Mouse (Mus musculus) ZHBTc4 (cell line): ENCODE data around the gene Gatad1.
"Not testable (repeated sequence)": the region's sequence is repeated elsewhere in the genome, so short reads cannot be mapped to it uniquely, and the experiment has no call there.

Experiments
- DNase-seq: peaks from one replicate; pipeline ENCODE4 v3.0.0-alpha.2; 2011; ENCODE audit warnings: low read depth, low spot score

The Gatad1 gene

GRCm38 (mm10) chr5:3657085-3657484 is at the start of gene Gatad1:
Gene Gatad1 (minus strand): TSS chr5:3657185.
- DNase-seq = no peak

- DNase-seq = no peak
Measured at GRCm38 (mm10) chr5:3702180-3702579, 45.2 kb upstream of the Gatad1 start.

GRCm38 (mm10) chr5:3700025-3700424 is 43.0 kb upstream of the Gatad1 start:
- DNase-seq = no peak

- DNase-seq = no peak
Measured at GRCm38 (mm10) chr5:3696031-3696430, 39.0 kb upstream of the Gatad1 start.

- DNase-seq = no peak
Measured at GRCm38 (mm10) chr5:3695191-3695590, 38.2 kb upstream of the Gatad1 start.

- DNase-seq = no peak
Measured at GRCm38 (mm10) chr5:3692956-3693355, 36.0 kb upstream of the Gatad1 start.

GRCm38 (mm10) chr5:3691283-3691682 is 34.3 kb upstream of the Gatad1 start:
- no peak for DNase-seq

- no peak for DNase-seq
Measured at GRCm38 (mm10) chr5:3688298-3688697, 31.3 kb upstream of the Gatad1 start.

GRCm38 (mm10) chr5:3669938-3670554 is 13.1 kb upstream of the Gatad1 start:
- DNase-seq = peak; percentile 30

- no peak for DNase-seq
Measured at GRCm38 (mm10) chr5:3666585-3666984, 9.6 kb upstream of the Gatad1 start.

GRCm38 (mm10) chr5:3665225-3665624 is 8.2 kb upstream of the Gatad1 start:
- DNase-seq = no peak

- DNase-seq = no peak
Measured at GRCm38 (mm10) chr5:3653801-3654200, 3.2 kb downstream of the Gatad1 start.

GRCm38 (mm10) chr5:3652903-3653575 is 3.9 kb downstream of the Gatad1 start:
- not testable (repeated sequence) for DNase-seq

GRCm38 (mm10) chr5:3651621-3652020 is 5.4 kb downstream of the Gatad1 start:
- DNase-seq = no peak

- DNase-seq = no peak
Measured at GRCm38 (mm10) chr5:3650881-3651280, 6.1 kb downstream of the Gatad1 start, which contains the start of gene Tmbim7. Gene Tmbim7 (plus strand): TSS chr5:3651181.

GRCm38 (mm10) chr5:3648849-3649210 is 8.2 kb downstream of the Gatad1 start:
- DNase-seq = no peak

- DNase-seq = no peak
Measured at GRCm38 (mm10) chr5:3648206-3648848, 8.7 kb downstream of the Gatad1 start.

GRCm38 (mm10) chr5:3647708-3648121 is 9.3 kb downstream of the Gatad1 start:
- peak; percentile 93 for DNase-seq

- DNase-seq = peak; percentile 54
Measured at GRCm38 (mm10) chr5:3646991-3647707, 9.8 kb downstream of the Gatad1 start.

- no peak for DNase-seq
Measured at GRCm38 (mm10) chr5:3646539-3646938, 10.4 kb downstream of the Gatad1 start.

- no peak for DNase-seq
Measured at GRCm38 (mm10) chr5:3645326-3645725, 11.7 kb downstream of the Gatad1 start.

- DNase-seq = no peak
Measured at GRCm38 (mm10) chr5:3644621-3645020, 12.4 kb downstream of the Gatad1 start.
